12 mouse cellular contexts compared by ENCODE assay signal in genomic region chr11:98283740-98284139, GRCm38 (mm10). TPM values are rescaled to one million over a fixed set of nuclear protein-coding genes. Genes with fewer than 3 reads are reported as not detected.
A peak's percentile ranks its signal among the peaks of the same experiment; 100 is the strongest.
DNase-seq lines count a peak whose midpoint lies in the region; ATAC-seq and TF ChIP-seq lines count a peak whose summit lies in the region.
"Had no signal": no experiment of that assay in that cellular context is flagged by ENCODE, and none has a peak within 500 bp of the region (broad histone marks: within the 10 kb centered on the region; RNA-seq: fewer than 3 reads in every experiment).

No protein-coding gene starts in this region.

- H3K4me2 ChIP-seq in limb, embryonic 12.5 days, result peak overlapping the region; percentile 53
- H3K4me2 ChIP-seq in forebrain, embryonic 15.5 days (replicated peaks), result peak overlapping the region; percentile 40
- peak overlapping the region; percentile 46 for H3K4me2 ChIP-seq in midbrain, postnatal 0 days (ENCODE audit: low read depth, low read length, poor library complexity, severe bottlenecking)

- DNase-seq in cerebellum, postnatal 10 days, result peak; percentile 42 to 48
- no peak for DNase-seq in cerebellum, adult 11-12 months
- DNase-seq in limb, embryonic 10.5 days (ENCODE audit: low spot score), result no peak
- DNase-seq in midbrain, postnatal 0 days (ENCODE audit: low spot score), result peak; percentile 54
- no peak for DNase-seq in cerebellum, adult 11 months

- H3K4me1 ChIP-seq in limb, embryonic 12.5 days (replicated peaks), result peaks cover 8% of the 10 kb centered on the region; the same call in 1 of the 2 replicates
- H3K4me1 ChIP-seq in limb, embryonic 10.5 days, result peaks cover 9% of the 10 kb centered on the region
- peaks cover 66% of the 10 kb centered on the region for H3K4me1 ChIP-seq in forebrain, embryonic 15.5 days
- peaks cover 7% of the 10 kb centered on the region; the same call in 1 of the 2 replicates for H3K4me1 ChIP-seq in midbrain, postnatal 0 days (ENCODE audit: insufficient read depth, low read length)

- 32% methylated on average over 9 of the region's 9 CpGs for WGBS in limb, embryonic 12.5 days
- WGBS in limb, embryonic 10.5 days, result 34% methylated on average over 9 of the region's 9 CpGs
- WGBS in forebrain, embryonic 15.5 days, result 9% methylated on average over 9 of the region's 9 CpGs
- 13% methylated on average over 9 of the region's 9 CpGs for WGBS in midbrain, postnatal 0 days

- no peak overlapping the region; the same call in 1 of the 2 replicates for H3K4me3 ChIP-seq in limb, embryonic 12.5 days (replicated peaks)
- no peak overlapping the region; the same call in 1 of the 2 replicates for H3K4me3 ChIP-seq in limb, embryonic 10.5 days
- H3K4me3 ChIP-seq in forebrain, embryonic 15.5 days, result no peak overlapping the region
- no peak overlapping the region for H3K4me3 ChIP-seq in midbrain, postnatal 0 days (ENCODE audit: low read depth, low read length)
- H3K4me3 ChIP-seq: megakaryocyte, embryonic 14.5 days had no signal

- ATAC-seq in limb, embryonic 12.5 days (ENCODE audit: insufficient number of reproducible peaks, insufficient read depth, low FRiP score, low TSS enrichment, low read depth), result no peak
- peak; percentile 80 for ATAC-seq in forebrain, embryonic 15.5 days (replicated peaks)
- ATAC-seq in midbrain, postnatal 0 days (ENCODE audit: low FRiP score), result 0 out of 2 replicates have a peak, but pooled peaks have one; percentile 33
- no peak for ATAC-seq in erythroblast, adult 5-6 weeks (replicated peaks; ENCODE audit: low FRiP score, poor library complexity, severe bottlenecking)

- H3K9ac ChIP-seq in limb, embryonic 12.5 days (replicated peaks), result no peak overlapping the region
- H3K9ac ChIP-seq in forebrain, embryonic 15.5 days (replicated peaks), result no peak overlapping the region
- H3K9ac ChIP-seq in midbrain, postnatal 0 days (replicated peaks; ENCODE audit: low read length, poor library complexity, severe bottlenecking), result no peak overlapping the region
- H3K9ac ChIP-seq: liver, embryonic 14.5 days had no signal

- H3K36me3 ChIP-seq in limb, embryonic 12.5 days, result peaks cover 20% of the 10 kb centered on the region
- H3K36me3 ChIP-seq in limb, embryonic 10.5 days, result peaks cover 11% of the 10 kb centered on the region
- peaks cover 10% of the 10 kb centered on the region for H3K36me3 ChIP-seq in forebrain, embryonic 15.5 days
- peaks cover 6% of the 10 kb centered on the region; the same call in 1 of the 2 replicates for H3K36me3 ChIP-seq in midbrain, postnatal 0 days (ENCODE audit: insufficient read depth, low read length)

- H3K9me3 ChIP-seq in limb, embryonic 12.5 days, result no peaks in the 10 kb centered on the region
- no peaks in the 10 kb centered on the region for H3K9me3 ChIP-seq in limb, embryonic 10.5 days (replicated peaks)
- no peaks in the 10 kb centered on the region for H3K9me3 ChIP-seq in forebrain, embryonic 15.5 days
- no peaks in the 10 kb centered on the region for H3K9me3 ChIP-seq in midbrain, postnatal 0 days (ENCODE audit: low read length)
- H3K9me3 ChIP-seq: megakaryocyte, embryonic 14.5 days had no signal

- no peak for TF ChIP-seq CTCF in midbrain, postnatal 0 days (IDR thresholded peaks at IDR 0.05)

- H3K27ac ChIP-seq in limb, embryonic 12.5 days, result no peak overlapping the region
- no peak overlapping the region for H3K27ac ChIP-seq in limb, embryonic 10.5 days
- peak overlapping the region; percentile 97 for H3K27ac ChIP-seq in forebrain, embryonic 15.5 days (replicated peaks)
- H3K27ac ChIP-seq in midbrain, postnatal 0 days (ENCODE audit: low read depth, low read length), result no peak overlapping the region
- H3K27ac ChIP-seq: liver, embryonic 14.5 days had no signal

- H3K27me3 ChIP-seq in limb, embryonic 12.5 days, result peaks cover 24% of the 10 kb centered on the region
- H3K27me3 ChIP-seq in limb, embryonic 10.5 days (ENCODE audit: low read depth, poor library complexity, severe bottlenecking), result peaks cover 40% of the 10 kb centered on the region
- no peaks in the 10 kb centered on the region for H3K27me3 ChIP-seq in forebrain, embryonic 15.5 days
- H3K27me3 ChIP-seq in midbrain, postnatal 0 days (ENCODE audit: insufficient read depth, low read length), result no peaks in the 10 kb centered on the region

RNA-seq across cellular contexts. Expression of gene Neurod2, which starts 45.7 kb away (rescaled TPM):
- polyA plus RNA-seq in limb, embryonic 12.5 days (2016; fragmentation: Nextera tagmentation; extraction: Ambion mirVana), result 0.09 TPM in 1 of 2 replicates, not detected in the other
- not detected in 2 replicates for polyA plus RNA-seq in limb, embryonic 10.5 days (2016; fragmentation: Nextera tagmentation; extraction: Ambion mirVana)
- 142 and 148 TPM in 2 replicates for polyA plus RNA-seq in forebrain, embryonic 15.5 days (2015; fragmentation: Nextera tagmentation; extraction: Ambion mirVana)
- total RNA-seq in midbrain, postnatal 0 days (2014; rRNA removed), result 11.6 and 24.4 TPM in 2 replicates
- 2.1 and 3.3 TPM in 2 replicates for polyA plus RNA-seq in midbrain, postnatal 0 days (2015; fragmentation: Nextera tagmentation; extraction: Ambion mirVana)
- not detected in 2 replicates for total RNA-seq in erythroblast, adult 5-6 weeks (2015; ENCODE audit: low replicate concordance)
- total RNA-seq in erythroblast, adult 5-6 weeks (2017; ENCODE audit: low replicate concordance), result not detected in 2 replicates
- total RNA-seq: gastrocnemius, adult 8-10 months; heart, postnatal 14 days had no signal
- polyA plus RNA-seq: liver, embryonic 14.5 days had no signal

Comparison
In these comparisons a context has a peak if more than half of its experiments do, and no peak if none do; other contexts are left out.
1. DNase-seq: peak in cerebellum, postnatal 10 days (2 of 2) and midbrain, postnatal 0 days (single experiment); none in cerebellum, adult 11-12 months (single experiment), limb, embryonic 10.5 days (single experiment) and cerebellum, adult 11 months (single experiment).
2. ATAC-seq: peak in forebrain, embryonic 15.5 days (single experiment) and midbrain, postnatal 0 days (single experiment); none in limb, embryonic 12.5 days (single experiment) and erythroblast, adult 5-6 weeks (single experiment).
3. RNA of gene Neurod2, which starts 45.7 kb away (polyA plus RNA-seq): 142 to 148 TPM in forebrain, embryonic 15.5 days; 2.1 to 3.3 TPM in midbrain, postnatal 0 days, 0.09 TPM in limb, embryonic 12.5 days and not detected in limb, embryonic 10.5 days; every median in the first group is over 10 times any median in the second.
4. Peak in every context shown above with its lines, with median percentiles within 50 percentile points of each other: H3K4me2 ChIP-seq.